Mouse (Mus musculus) thymus, adult 2 months (tissue): Measurements from ENCODE around the gene Serpini1. TPM values are rescaled to one million over a fixed set of nuclear protein-coding genes. Genes with fewer than 3 reads are reported as not detected.

Source experiments
- DNase-seq: peaks from one replicate; pipeline ENCODE4 v3.0.0; 2021
- H3K27ac ChIP-seq: fragments of 200-500 bp; 2 replicates; pipeline ENCODE4 v1.5.1; 2012; ENCODE audit warnings: low read length, control low read depth; ENCODE audit not compliant: control insufficient read depth, insufficient read depth
- H3K27me3 ChIP-seq: fragments of 200-500 bp; 2 replicates; pipeline ENCODE4 v1.6.1; 2012; ENCODE audit warnings: mild to moderate bottlenecking, low read length, moderate library complexity, mixed read lengths; ENCODE audit not compliant: control insufficient read depth, insufficient read depth
- H3K36me3 ChIP-seq: fragments of 200-500 bp; 2 replicates; pipeline ENCODE4 v1.6.1; 2012; ENCODE audit warnings: mild to moderate bottlenecking, low read length, moderate library complexity; ENCODE audit not compliant: control insufficient read depth, insufficient read depth
- H3K4me1 ChIP-seq: fragments of 200-500 bp; replicated peaks from 2 replicates; pipeline ENCODE4 v1.6.1; 2012; ENCODE audit warnings: low read length; ENCODE audit not compliant: control insufficient read depth, insufficient read depth
- H3K4me3 ChIP-seq: fragments of 200-500 bp; 2 replicates; pipeline ENCODE4 v1.5.1; 2012; ENCODE audit warnings: mild to moderate bottlenecking, low read length, control low read depth, moderate library complexity; ENCODE audit not compliant: control insufficient read depth, insufficient read depth
- CTCF ChIP-seq: fragments of 200-500 bp; IDR thresholded peaks from 2 replicates; pipeline ENCODE4 v1.5.1; 2012; ENCODE audit warnings: mild to moderate bottlenecking, control low read depth, low read length, moderate library complexity, borderline replicate concordance; ENCODE audit not compliant: control insufficient read depth, poor library complexity, insufficient read depth; ENCODE audit errors: extremely low read depth
- POLR2A ChIP-seq: fragments of 200-500 bp; IDR thresholded peaks from 2 replicates; pipeline ENCODE4 v1.6.1; 2012; ENCODE audit warnings: mild to moderate bottlenecking, low read length, control low read depth, moderate library complexity; ENCODE audit not compliant: control insufficient read depth, poor library complexity, insufficient read depth; ENCODE audit errors: extremely low read depth
- WGBS: fragments of 180-500 bp; shearing (Covaris S2); methylation state at CpG from one replicate; pipeline ENCODE4 v1.1.7; 2018; 5-methylcytosine and 5-hydroxymethylcytosine counted together
- polyA plus RNA-seq: library from polyadenylated mRNA; depleted of rRNA; stranded (reverse); fragments of >200 nt; gene quantifications from 2 replicates; pipeline ENCODE4 v1.2.3, GENCODE M21; 2012

Serpini1 gene
- polyA plus RNA-seq, 1 experiment = 1.1 TPM

GRCm38 (mm10) chr3:75541259-75541658, 16.1 kb upstream of the Serpini1 start:
- no peak for DNase-seq
- 87% methylated on average over 4 of the region's 4 CpGs for WGBS
- Histone ChIP-seq H3K36me3 (peaks cover 15% of the 10 kb centered on the region), H3K27ac (no peak overlapping the region), H3K4me1 (no peaks in the 10 kb centered on the region), H3K27me3 (no peaks in the 10 kb centered on the region), H3K4me3 (no peak overlapping the region)
- TF ChIP-seq POLR2A = no peak
- TF ChIP-seq CTCF = no peak

- Histone ChIP-seq H3K36me3 (peaks cover 15% of the 10 kb centered on the region), H3K4me1 (no peaks in the 10 kb centered on the region), H3K27me3 (no peaks in the 10 kb centered on the region), H3K27ac (no peak overlapping the region), H3K4me3 (no peak overlapping the region)
- no peak for TF ChIP-seq CTCF
- TF ChIP-seq POLR2A = no peak
- WGBS = 81% methylated on average over 3 of the region's 3 CpGs
- DNase-seq = no peak
These were observed 14.5 kb upstream of the Serpini1 start for GRCm38 (mm10) chr3:75542852-75543251.

GRCm38 (mm10) chr3:75544287-75544686, 13.1 kb upstream of the Serpini1 start:
- TF ChIP-seq CTCF = no peak
- no peak for TF ChIP-seq POLR2A
- Histone ChIP-seq H3K27me3 (no peaks in the 10 kb centered on the region), H3K27ac (no peak overlapping the region), H3K4me3 (no peak overlapping the region), H3K4me1 (no peaks in the 10 kb centered on the region), H3K36me3 (peaks cover 12% of the 10 kb centered on the region)
- 89% methylated on average over 1 of the region's 1 CpGs for WGBS
- DNase-seq = no peak

- Histone ChIP-seq H3K36me3 (no peaks in the 10 kb centered on the region), H3K27ac (no peak overlapping the region), H3K4me3 (no peak overlapping the region), H3K27me3 (no peaks in the 10 kb centered on the region), H3K4me1 (peaks cover 3% of the 10 kb centered on the region; the same call in 1 of the 2 replicates)
- no peak for DNase-seq
- no peak for TF ChIP-seq CTCF
These were observed 6.1 kb upstream of the Serpini1 start for GRCm38 (mm10) chr3:75551248-75551647.

- peak; percentile 73 for DNase-seq
- peak overlapping the region; percentile 87 for H3K4me3 ChIP-seq
- WGBS = under 1% methylated on average over 36 of the region's 36 CpGs
These were observed 1.1 kb upstream of the Serpini1 start for GRCm38 (mm10) chr3:75556121-75556694.

GRCm38 (mm10) chr3:75556695-75557291, 554 bp upstream of the Serpini1 start, which contains the start of gene Pdcd10:
Gene Pdcd10, minus strand, starts transcription at chr3:75556856.
- DNase-seq = peak; percentile 100
- H3K4me3 ChIP-seq = peak within 1 kb of the TSS; percentile 87
- peak; percentile 59 for TF ChIP-seq POLR2A
- peak; percentile 48; the same call in 1 of the 2 replicates for TF ChIP-seq CTCF
- peak within 1 kb of the TSS; percentile 69 for H3K27ac ChIP-seq
- no peaks in the 10 kb centered on the region for H3K27me3 ChIP-seq
- under 1% methylated on average over 35 of the region's 35 CpGs for WGBS
- peaks cover 5% of the 10 kb centered on the region for H3K4me1 ChIP-seq
- H3K36me3 ChIP-seq = no peaks in the 10 kb centered on the region

More at GRCm38 (mm10) chr3:75556121-75556694, 1.1 kb upstream of the Serpini1 start:
- peak overlapping the region; percentile 53 for H3K27ac ChIP-seq
- peaks cover 5% of the 10 kb centered on the region for H3K4me1 ChIP-seq
- TF ChIP-seq POLR2A (no peak), CTCF (no peak)
- no peaks in the 10 kb centered on the region for H3K27me3 ChIP-seq
- no peaks in the 10 kb centered on the region for H3K36me3 ChIP-seq

GRCm38 (mm10) chr3:75574074-75574473, 16.7 kb downstream of the Serpini1 start:
- no peaks in the 10 kb centered on the region for H3K4me1 ChIP-seq
- no peaks in the 10 kb centered on the region for H3K27me3 ChIP-seq
- H3K27ac ChIP-seq = no peak overlapping the region
- no peak for DNase-seq
- no peaks in the 10 kb centered on the region for H3K36me3 ChIP-seq
- TF ChIP-seq POLR2A (no peak), CTCF (no peak)
- WGBS = 62% methylated on average over 2 of the region's 2 CpGs
- no peak overlapping the region for H3K4me3 ChIP-seq
